Mouse (Mus musculus) lung, postnatal 0 days (tissue): ENCODE data around the gene Islr2.

ENCODE experiments used
- CTCF ChIP-seq: IDR thresholded peaks from 2 replicates; pipeline ENCODE4 v1.5.1; 2016; ENCODE audit warnings: antibody characterized with exemption, mild to moderate bottlenecking
- EP300 ChIP-seq: IDR thresholded peaks from 2 replicates; pipeline ENCODE4 v1.6.1; 2016; ENCODE audit warnings: antibody characterized with exemption, mild to moderate bottlenecking, control low read depth

GRCm38 (mm10) chr9:58199381-58200269 is 4.5 kb downstream of the Islr2 start:
- TF ChIP-seq CTCF: no peak
- TF ChIP-seq EP300: no peak
